Mouse (Mus musculus): ENCODE measurements around the gene Smpd1.

Gene Smpd1

GRCm38 (mm10) chr7:105554212-105554942 is at the start of gene Smpd1:
Gene Smpd1, plus strand, starts transcription at chr7:105554360.
- peak; percentile 88 for DNase-seq

DNA sequence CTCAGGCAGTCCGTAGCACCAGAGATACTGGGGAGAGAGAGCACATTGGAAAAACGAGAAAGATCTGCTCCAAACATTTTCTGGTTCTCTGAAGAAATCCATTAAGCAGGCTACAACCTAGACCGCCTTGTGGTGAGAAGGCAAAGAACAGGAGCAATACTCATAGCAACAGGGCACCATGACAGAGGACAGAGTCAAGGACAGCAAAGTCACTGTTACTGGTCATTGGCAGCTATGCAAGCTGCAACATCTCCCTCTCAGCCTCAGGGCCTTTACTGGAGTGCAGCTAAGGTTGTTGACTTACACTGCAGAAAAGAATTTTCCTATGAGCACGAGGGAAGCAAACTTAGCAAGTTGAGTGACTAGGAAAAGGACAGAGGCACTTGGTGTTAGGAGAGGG is 46.9 kb upstream of the Smpd1 start:
- DNase-seq = no peak

- DNase-seq = no peak
These were observed 44.0 kb upstream of the Smpd1 start for GRCm38 (mm10) chr7:105510143-105510542.

GRCm38 (mm10) chr7:105513845-105514291 is 40.3 kb upstream of the Smpd1 start:
- no peak for DNase-seq

GRCm38 (mm10) chr7:105514561-105514960 is 39.6 kb upstream of the Smpd1 start:
- no peak for DNase-seq

DNA sequence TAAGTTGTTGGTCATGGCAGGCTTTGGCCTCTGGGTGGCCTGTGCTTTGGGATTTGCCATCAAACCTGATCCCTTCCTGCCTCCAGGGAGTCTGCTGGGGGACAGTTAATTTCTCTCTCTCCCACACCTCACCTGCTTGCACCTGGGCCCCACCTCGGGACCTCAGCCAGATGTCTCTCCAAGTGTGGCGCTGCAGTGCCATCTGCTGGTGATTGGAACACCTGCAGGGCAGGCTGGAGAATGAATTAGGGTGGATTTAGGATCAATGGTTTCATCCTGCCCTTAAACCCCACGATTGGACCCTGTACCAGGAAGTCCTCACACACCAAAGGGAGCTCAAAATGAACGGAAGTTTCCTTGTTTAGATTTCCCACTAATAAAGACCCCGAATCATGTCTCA is 39.0 kb upstream of the Smpd1 start:
- DNase-seq = peak; percentile 68

DNA sequence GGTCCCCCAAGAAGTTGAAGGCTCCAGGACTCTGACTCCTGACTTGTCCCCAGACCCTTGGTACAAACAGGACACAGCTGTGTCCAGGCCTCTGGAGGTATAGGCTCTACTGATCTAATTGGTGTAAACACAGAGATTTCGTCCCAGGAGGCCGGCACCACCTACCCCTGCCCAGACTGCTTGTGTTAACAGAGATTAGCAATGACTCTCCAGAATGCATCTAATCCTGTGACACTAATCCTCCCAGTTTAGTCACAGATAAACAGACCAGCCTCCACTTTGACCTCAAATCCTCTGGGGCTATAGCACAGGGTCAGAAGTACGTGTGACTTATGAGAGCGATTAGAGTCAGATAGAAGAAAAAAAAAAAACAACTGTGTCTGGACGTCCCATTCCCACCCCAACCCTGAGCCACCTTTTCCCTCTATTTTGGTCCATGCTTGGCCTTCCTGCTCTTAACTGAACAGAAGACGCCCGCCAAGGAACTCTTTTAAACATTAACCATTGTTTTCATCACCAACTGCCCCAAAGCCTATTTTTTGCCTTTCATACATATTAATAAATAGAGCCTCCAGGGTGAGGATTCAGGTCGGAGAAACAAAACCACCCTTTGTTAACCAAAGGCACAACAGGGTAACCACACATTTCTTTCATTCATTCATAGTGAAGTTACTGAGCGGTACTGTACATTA is 37.3 kb upstream of the Smpd1 start:
- no peak for DNase-seq

- DNase-seq = peak; percentile 41 to 53
These were observed 34.8 kb upstream of the Smpd1 start for GRCm38 (mm10) chr7:105519336-105519735.

DNA sequence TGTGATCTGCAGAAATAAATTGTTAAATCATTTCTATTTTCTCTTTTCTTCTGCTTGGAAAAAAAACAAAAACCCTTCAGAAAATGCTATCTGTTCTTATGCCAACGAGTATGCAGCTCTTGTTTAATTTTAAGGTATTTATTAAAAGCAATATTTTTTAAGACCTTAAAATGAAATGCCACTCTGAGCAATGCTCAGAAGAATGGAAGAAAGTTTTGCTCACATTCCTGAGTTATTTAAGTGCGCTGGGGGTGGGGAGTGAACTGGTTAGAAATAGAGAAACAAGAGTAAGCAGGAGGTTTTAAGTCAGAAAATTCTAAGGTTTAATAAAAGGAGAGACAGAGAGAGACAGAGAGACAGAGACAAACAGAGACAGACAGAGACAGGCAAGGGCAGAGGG is 34.4 kb upstream of the Smpd1 start:
- DNase-seq = no peak

DNA sequence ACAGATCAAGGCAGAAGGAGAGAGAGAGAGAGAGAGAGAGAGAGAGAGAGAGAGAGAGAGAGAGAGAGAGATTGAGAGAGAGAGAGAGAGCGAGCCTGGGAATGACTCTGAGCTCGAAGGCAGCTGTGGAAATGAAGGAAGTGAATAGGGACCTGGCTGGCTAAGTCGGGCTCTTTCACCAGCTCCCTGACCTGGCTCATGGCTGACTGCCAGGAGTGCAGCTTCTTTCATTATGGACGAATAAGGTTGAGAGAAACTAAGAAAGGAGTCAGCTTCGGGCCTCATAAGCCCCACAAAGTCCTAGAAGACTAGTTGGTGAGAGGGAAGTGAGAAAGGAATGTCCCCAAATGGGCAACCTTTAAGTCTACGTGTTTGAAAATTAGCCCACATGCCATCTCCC is 34.0 kb upstream of the Smpd1 start:
- peak in 1 of 2 experiments; percentile 24 for DNase-seq

DNA sequence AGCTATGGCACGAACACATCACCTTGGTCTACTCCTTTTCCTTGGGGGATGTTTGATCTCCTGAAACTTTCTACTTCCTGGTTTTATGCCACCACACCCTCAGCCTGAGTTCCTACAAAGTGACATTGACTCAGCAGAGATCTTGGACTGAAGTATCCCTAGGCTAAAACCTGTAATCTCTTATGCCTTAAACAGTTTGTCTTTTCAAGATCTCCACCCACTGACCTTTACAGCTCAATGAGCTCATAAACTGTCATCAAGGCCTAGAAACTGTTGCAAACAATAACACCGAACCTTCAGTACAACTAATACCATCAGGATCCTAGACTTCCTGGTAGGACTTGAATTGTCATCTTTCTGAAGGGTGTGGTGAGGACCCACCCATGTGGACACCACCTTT is 29.9 kb upstream of the Smpd1 start:
- no peak for DNase-seq

GRCm38 (mm10) chr7:105527306-105527937 is 26.7 kb upstream of the Smpd1 start:
- DNase-seq = peak; percentile 15 to 36

GRCm38 (mm10) chr7:105528094-105528493 is 26.1 kb upstream of the Smpd1 start:
- no peak for DNase-seq

GRCm38 (mm10) chr7:105534162-105534561 is 20.0 kb upstream of the Smpd1 start:
- DNase-seq = no peak

DNA sequence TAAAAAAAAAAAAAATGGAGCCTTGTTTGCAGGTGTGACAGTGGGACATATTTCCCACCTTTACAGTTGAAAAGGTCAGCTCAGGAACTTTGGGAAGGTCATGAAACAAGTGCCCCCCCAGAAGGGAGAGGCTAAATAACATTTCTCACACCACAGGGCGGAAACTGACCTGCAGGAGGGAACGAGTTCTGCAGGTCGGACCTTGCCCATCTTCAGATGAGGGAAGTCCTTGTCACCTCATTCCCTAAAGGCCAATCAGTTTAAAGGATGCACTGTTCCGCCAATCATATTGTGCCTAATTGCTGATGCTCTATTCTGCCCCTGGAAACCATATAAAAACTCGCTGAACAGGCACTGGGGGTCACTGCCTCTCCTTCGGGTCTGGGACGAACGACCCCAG is 8.2 kb upstream of the Smpd1 start:
- no peak for DNase-seq

- no peak for DNase-seq
These were observed 6.2 kb upstream of the Smpd1 start for GRCm38 (mm10) chr7:105547970-105548369.

GRCm38 (mm10) chr7:105549035-105549434 is 5.1 kb upstream of the Smpd1 start:
- DNase-seq = peak; percentile 24 to 61

DNA sequence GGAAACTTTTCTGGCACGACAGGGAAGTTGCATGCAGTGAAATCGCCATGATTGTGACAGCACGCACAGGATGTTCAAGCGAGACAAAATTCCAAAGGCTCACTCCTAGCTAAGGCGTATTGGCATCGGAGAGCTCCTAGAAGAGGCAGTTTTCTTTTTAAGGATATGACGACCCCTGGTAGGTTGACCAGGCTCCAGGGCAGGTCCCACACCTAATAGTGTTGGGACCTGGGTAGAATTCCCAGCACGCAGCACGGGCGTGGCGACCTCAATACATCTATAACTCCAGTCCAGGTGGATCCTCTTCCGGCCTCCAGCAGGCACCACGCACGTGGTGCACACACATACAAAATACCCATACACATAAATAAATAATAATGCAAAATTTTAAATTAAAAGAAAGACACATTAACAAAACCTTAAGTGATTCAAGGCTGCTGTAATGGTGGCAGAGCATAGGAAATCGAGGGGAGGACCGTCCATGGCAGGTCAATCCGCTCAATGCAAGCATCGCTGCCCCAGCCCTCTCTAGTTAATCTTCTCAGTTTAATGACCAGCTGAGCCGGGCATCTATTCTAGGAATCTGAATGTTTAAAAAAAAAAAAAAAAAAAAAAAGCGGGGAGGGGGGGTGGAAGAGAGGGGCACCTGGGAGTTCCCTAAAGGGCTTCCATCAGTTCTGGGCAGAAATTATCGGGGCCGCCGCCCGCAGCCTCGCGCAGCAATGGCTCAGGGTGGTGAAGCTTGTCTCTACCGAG is 526 bp upstream of the Smpd1 start:
- DNase-seq = peak in 1 of 2 experiments; percentile 17

DNA sequence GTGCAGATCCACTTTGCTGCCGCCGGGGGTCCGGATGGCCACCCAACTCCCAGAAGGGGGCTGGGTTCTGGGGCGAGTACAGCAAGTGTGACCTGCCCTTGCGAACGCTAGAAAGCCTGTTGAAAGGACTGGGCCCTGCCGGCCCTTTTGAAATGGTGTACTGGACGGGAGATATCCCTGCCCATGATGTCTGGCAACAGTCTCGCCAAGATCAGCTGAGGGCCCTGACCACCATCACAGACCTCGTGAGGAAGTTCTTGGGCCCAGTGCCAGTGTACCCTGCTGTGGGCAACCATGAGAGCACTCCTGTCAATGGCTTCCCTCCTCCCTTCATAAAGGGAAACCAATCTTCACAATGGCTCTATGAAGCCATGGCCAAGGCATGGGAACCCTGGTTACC is 1.4 kb downstream of the Smpd1 start:
- DNase-seq = peak in 1 of 2 experiments; percentile 43

DNA sequence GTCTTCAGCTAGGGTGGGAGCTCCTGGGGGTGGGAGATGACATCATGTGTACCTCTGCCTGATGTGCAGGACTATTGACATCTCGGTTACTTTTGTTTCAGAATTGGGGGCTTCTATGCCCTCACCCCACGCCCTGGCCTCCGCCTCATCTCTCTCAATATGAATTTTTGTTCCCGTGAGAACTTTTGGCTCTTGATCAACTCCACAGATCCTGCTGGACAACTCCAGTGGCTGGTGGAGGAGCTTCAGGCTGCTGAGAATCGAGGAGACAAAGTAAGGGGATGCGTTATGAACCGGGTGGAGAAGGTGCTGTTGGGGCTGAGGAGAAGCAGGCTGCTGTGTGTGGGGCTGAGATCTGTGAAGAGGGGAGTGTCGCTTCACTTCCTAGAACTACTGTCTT is 2.2 kb downstream of the Smpd1 start:
- DNase-seq = peak in 1 of 2 experiments; percentile 21

DNA sequence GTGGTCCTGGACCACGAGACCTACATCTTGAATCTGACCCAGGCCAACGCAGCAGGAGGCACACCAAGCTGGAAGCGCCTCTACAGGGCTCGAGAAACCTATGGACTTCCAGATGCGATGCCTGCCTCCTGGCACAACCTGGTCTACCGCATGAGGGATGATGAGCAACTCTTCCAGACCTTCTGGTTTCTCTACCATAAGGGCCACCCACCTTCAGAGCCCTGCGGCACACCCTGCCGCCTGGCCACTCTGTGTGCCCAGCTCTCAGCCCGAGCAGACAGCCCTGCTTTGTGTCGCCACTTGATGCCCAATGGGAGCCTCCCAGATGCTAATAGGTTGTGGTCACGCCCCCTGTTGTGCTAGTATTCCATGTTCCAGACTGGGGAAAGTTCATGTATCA is 3.5 kb downstream of the Smpd1 start:
- DNase-seq = peak in 1 of 2 experiments; percentile 35

- DNase-seq = no peak
These were observed 4.9 kb downstream of the Smpd1 start for GRCm38 (mm10) chr7:105559016-105559415.

- no peak for DNase-seq
These were observed 8.2 kb downstream of the Smpd1 start for GRCm38 (mm10) chr7:105562317-105562716.
